Mouse (Mus musculus): ENCODE results near the gene Crybg2.

Gene Crybg2

DNA sequence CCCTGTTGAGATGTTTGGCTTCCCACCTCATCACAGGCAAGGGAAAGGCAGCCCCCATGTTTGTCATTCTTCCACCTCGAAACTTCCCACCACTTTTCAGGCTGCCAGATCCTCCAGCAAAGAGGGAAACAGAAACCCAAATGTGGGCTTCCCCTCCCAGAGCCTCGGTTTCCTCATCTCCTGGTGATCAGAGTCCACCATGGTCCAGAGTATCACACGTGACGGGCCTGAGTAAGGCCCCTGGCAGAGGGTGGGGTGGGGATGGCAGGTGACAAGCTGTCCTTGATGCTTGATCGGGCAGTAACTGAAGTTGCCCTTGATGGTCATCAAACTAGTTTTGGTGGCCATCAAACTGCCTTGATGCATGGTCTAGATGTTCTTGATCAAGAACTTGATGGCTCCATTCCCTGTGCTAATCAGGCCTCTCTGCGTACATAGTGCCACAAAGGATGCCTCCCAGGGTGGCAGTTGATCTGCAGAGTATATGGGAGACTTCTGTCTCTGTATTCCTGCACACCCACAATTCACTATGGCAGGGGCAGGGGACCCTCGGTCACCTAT is 33.5 kb downstream of the Crybg2 start:
- in situ Hi-C loops (cut with MboI, MseI): loop anchor here in 1 of 2 experiments (5.0 kb wide), 1 partner anchor 33 kb away; the partner anchor contains the start of gene Sh3bgrl3

DNA sequence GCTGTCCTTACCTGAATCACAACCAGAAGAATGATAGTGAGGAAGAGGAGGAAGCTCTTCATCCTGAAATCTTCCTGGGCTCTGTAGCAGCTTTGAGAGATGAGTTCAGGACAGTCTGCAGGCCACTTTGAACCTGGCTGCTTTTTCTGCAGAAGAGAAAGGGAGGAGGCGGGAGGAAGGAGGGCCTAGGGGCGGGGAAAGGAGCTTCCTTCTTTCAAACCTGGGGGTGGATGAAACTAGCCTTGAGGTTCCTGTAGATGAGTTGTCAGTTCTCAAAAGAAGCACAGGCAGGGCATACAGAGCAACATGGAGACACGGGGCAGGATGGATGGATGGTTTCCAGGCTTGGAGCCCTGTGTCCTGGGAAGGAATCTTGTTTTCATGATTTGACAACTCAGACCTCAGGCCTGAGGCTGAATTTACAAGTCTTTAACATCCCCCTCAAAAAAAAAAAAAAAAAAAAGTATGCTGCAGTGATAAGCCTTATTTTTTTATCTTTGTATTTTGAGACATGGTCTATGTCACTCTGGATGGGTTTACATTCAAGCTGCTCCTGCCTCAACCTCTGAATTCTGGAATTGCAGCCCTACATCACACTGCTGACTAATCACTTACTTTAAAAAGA is 34.4 kb downstream of the Crybg2 start, which contains the start of gene Cd52:
TSS of gene Cd52 (minus strand) at position 160 of the 625 bp plus-strand sequence.
- in situ Hi-C loops (cut with MboI, MseI): loop anchor here in 1 of 2 experiments (5.0 kb wide), 1 partner anchor 32 kb away; the partner anchor contains the start of gene Sh3bgrl3

DNA sequence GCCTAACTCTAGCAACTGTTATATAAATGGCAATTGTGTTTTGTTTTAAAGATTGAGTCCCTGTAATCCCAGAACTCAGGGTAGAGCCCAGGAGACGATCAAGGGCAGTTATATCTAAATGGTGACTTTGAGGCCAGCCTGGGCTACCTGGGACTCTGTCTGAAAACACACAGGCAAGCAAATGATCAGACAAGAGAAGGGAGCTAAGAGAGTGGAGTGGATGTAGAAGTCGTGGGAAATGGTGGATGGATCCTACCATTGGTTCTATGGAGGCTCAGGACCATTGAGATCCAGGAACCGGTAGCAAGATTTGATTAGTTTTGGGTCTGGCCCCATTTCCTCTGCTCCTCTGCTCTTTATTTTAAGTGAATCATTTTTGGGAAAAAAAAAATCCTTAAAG is 35.5 kb downstream of the Crybg2 start:
- in situ Hi-C loops (cut with MboI, MseI): no loop called here

DNA sequence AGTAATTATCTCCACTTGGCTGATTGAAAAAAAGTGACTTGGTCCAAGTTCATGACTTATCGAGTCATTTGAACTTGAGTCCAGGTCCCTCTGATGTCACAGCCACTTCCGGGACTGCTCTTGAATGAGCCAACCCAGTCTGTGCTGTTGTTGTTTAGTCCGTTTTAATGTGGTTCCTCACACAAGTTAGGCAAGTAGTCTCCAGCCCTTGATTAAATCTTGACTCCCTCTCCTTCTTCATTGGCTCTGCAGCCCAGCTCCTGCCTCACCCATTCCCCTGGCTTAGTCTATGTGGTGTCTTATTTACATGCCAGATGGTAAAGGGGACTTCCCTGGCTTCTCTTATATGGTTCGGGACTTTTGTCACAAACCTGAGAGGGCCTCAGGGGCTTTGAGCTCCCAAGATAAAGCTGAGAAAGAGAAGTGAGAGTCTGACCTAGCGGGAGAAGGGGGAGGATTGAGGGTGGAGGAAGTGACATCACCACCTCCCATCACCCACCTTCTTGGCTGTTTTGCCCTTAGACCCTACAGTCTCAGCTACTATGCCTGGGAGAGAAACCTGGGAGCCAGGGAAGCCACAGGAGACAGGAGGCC is 36.5 kb downstream of the Crybg2 start:
- in situ Hi-C loops (cut with MboI, MseI): no loop called here

DNA sequence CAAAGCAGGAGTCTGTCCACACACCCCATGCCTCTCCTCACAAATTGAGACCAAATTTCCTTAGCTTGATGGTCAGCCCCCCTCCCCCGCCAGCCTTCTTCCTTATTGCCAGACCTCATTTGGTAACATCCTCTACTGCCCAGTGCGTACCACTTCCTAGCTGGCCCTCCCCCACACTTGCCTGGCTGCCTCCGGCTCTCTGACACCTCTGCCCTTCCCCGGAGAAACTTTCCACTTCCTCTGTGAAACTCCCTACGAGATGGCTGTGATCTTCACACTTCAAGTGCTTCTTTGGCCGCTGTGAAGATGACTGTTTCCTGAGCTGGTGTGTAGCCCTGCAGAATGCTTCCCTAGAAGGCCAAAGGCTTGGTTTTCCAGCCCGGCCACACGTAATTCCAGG is 38.0 kb downstream of the Crybg2 start:
- in situ Hi-C loops (cut with MboI, MseI): no loop called here

DNA sequence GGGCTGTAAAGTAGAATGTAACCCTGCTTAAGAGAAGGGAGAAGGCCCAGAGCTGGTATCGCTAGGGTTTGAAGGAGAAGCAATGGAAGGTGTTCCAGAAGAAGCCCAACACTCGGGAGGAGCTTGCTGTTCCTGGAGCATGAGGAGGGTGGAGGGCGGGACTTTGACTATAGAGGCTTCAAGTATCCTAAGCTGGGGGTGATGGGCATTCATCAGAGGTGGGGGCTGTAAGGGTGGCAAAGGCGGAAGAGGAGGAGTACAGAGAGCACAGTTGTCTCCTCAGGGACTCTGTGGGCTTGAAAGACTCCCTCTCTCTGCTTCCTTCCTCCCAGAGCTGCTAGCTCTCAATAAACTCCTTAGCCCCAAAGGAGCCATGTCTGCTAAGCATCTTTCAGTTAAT is 39.6 kb downstream of the Crybg2 start:
- in situ Hi-C loops (cut with MboI, MseI): no loop called here

DNA sequence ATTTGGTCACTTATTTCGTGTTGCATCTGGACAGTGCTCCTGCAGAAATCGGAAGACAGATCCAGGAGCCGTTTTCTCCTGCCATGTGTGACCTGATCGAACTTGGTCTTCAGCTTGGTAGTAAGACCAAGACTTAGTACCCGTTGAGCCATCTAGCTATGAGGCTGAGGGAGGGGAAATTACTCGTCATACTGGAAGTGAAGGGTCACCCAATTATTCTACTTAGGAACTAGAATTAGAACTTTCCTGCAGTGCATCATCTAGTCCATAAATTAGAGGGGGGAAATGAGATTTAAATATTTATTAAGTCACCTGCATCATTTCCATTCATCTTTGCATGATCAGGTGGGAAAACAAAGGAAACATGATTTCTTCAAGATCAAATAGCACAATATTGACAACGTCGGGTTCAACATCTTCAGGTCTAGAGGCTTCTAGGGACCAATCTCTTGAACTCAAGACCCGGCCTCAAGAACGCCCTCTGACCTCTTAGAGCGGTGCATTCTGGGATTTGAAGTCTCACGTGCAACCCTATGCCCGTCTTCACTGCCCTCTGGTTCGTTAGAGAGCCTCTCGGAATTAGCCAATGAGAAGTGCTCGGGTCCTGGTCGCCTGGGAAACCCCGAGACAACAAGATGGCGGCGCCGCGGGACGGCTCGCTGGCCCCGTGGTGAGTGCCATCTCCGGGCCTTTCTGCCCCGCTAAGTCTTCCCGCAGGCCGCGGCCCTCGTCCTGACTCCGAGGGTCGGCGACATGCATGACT is 41.5 kb downstream of the Crybg2 start, which contains the start of gene Ubxn11:
TSS of gene Ubxn11 (plus strand) at position 592 of the 763 bp plus-strand sequence.
- in situ Hi-C loops (cut with MboI, MseI): no loop called here

DNA sequence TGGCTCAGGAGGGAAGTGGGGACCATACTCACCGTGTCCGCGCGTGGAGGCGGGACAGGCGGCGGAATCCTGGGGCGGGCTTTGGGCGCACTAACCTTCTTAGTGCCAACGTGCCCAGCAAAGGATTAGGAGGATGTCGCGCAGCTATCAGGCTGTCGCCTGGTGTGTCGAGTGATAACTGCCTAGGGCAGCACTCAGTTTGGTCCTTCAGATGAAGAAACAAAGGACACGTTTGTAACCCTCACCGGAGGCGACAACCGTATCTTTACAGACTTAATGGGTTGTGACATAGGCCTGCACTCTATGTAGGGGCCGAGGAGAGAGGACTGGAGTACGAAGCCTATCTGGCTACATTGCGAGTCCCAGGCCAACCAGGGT is 42.1 kb downstream of the Crybg2 start:
- in situ Hi-C loops (cut with MboI, MseI): no loop called here

DNA sequence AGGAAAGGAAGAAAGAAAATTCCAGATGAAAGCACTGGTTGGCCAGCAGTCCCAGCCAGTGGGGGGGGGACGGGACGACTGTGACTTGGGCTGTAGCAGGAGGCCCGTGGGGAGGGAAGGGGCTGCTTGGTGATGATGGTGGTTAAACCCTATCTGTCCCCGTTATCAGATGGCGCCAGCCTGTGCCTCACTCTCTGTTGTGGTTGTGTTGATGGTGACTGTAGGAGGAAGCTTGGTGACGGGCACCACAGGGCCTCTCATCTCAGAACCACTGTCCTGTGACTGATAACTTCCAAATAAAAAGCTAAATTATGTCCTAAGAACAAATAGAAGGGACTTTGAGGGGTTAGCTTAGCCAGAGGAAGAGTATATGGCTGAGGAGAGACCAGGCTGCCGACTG is 45.5 kb downstream of the Crybg2 start:
- in situ Hi-C loops (cut with MboI, MseI): no loop called here

DNA sequence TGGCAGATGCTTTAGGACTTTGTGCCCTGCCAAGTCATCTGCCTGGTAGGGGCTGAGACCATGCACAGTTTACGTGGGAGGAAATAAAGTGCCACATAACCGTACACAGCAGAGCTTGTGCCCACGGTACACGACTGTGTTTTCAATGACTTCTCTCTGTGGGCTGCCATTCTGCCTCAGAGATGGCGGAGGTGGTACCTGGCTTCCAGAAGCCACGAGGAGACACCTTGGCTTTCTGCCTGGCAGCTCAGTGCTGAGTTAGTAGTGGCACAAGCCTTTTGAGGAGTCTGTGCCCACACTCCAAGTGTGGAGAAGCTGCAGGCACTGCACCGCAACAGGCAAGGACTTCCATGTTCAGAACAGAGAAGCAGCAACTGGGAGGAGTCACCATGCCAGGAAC is 47.1 kb downstream of the Crybg2 start:
- in situ Hi-C loops (cut with MboI, MseI): no loop called here

DNA sequence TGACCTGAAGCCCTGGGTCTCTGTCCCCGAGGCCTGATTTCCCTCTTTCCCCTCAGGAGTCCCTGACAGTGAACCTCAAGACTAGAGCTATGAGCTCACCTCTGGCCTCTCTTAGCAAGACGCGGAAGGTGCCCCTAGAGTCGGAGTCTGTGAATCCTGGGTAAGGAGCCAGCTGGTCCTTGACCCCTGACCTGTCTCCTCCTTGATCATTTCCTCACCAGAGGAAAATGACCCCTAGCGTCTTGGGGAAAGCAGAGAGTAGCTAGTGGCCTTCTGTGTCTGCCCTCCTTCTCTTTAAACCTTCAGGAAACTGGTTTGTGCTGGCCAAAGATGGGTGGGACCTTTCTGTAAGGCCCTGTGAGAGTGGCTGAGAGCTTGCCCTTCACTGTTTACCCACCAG is 47.6 kb downstream of the Crybg2 start:
- in situ Hi-C loops (cut with MboI, MseI): no loop called here

DNA sequence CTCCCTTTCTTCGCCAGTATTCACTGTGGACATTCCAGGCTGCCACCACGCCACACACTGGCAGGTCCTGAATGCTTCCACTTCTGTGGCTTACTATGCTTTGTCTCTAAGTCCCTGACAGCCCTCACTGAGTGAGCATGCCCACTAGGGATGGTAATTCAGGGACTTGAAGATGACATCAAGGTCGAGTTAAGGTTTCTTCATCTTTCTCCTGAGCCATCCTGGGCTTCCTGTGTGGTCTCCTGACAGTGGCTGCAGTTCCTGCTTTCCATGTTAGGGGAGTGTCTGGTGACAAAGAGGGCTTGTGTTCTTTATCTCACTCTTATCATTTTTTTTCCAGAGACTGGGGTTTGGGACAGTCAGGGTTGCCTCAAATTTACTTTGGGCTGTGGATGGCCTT is 50.0 kb downstream of the Crybg2 start:
- in situ Hi-C loops (cut with MboI, MseI): no loop called here

DNA sequence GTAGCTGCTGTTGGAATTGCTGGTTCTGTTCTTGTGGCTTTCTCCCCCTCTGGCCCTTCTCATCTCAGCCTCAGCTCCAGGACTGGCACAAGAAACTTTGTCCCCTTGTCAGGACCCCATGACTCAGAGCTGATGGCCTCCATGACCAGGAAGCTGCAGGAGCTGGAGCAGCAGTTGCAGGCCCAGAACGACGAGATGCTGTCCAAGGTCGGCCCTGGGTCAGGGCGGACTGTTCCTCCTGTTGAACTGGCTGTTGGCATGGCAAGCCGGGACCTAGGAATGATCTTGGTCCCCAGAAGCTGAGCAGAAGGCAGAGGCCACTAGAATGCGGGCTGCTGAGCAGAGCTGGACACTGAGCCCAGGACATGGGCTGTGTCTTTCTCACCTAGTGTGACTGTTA is 51.8 kb downstream of the Crybg2 start:
- in situ Hi-C loops (cut with MboI, MseI): no loop called here

DNA sequence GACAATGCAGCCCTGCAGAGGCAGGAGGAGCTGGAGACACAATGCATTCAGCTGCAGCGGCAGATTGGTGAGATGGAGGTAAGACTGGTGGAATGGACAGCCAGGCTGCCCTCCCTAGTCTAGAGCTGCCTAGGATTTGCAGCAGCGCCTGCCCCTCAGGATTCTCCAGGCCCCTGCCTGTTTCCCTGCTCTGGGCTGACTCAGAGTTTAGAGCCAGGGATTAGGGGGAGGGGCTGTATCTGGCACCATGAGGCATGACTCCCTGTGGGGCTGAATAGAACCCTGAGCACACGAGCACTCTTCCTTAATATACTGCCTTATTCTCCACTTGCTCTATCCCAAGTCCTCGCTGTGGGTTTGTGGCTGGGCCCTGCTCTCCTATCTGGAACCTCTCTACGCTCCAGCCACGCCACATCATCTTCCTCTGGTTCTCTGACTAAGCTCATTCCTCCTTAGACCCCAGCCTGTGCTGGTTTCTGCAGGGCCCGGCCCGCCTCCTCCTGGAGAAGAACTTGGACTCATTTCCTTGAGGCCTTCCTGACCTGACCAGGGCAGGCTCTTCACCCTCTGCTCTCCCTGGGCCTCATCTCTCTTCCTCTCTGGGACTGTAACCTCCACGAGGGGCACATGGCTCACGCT is 52.9 kb downstream of the Crybg2 start:
- in situ Hi-C loops (cut with MboI, MseI): no loop called here

DNA sequence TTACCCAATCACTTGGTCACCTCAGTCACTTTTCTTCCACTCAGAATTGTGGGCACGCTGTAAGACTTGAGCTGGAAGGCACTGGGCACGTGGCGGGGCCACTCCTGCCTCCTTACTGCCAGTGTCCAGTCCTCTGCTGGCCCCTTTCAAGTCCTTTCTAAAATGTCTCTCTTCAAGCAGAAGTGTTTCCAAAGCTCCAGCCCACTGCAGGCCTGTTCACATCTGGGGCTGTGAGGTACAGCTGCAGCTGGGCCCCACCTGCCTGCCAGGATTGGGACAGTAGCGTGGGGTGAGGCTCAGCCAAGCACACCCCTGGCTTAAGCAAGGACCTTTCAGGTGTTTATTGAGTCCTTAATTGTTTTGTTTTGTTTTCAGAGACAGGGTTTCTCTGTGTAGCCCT is 53.4 kb downstream of the Crybg2 start:
- in situ Hi-C loops (cut with MboI, MseI): no loop called here

DNA sequence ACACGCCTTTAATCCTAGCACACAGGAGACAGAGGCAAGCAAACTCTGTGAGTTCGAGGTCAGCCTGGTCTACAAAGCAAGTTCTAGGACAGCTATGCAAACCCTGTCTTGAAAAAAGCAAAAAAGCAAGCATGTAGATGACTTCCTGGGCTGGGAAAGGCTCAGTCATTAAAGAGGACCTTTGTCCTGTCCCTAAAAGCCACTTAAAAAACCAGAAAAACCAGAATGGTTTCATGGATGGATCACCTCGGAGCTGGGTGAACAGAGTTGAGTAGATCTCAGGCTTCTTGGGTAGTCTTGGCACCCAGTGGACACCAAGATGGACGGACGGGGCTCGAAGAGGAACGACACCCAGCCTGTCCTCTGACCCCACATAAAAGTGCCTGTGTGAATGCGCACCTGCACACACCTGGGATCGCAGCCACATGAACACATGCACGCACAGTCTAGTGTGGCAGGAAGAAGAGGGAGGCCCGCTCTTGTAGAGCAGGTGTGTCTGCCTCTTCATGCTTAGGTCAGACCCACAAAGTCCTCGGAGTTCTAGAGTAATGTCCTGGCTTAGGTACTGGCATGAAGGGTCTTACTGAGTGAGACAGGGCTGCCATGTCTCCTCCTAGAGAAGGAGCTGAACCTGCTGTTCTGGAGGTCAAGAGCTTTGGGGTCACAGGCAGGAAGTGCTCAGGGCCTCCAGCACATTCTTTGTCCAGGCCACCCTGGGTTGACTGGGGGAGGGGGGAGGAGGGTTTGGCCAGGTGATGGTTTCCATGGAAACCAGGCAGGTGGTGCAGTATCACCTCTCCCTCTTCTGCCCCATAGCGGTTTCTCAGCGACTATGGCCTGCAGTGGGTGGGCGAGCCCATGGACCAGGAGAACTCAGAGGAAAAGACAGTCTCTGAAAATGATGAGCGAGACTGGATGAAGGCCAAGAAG is 54.9 kb downstream of the Crybg2 start:
- in situ Hi-C loops (cut with MboI, MseI): no loop called here

DNA sequence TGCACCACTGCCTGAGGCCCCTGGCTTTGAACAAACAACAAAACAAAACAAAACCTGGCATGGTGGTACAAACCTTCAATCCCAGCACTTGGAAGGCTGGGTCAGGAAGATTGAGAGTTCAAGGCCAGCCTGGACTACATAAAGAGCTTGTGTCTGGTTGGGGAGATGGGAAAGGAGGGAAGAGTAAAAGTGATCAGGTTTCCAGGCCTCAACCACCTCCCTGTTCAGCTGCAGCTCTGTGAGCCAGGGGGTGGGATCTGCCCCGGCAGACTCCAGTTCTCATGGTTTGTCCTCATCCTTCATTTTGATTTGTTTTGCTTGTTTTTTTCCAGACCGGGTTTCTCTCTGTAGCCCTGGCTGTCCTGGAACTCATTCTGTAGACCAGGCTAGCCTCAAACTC is 55.9 kb downstream of the Crybg2 start:
- in situ Hi-C loops (cut with MboI, MseI): no loop called here

DNA sequence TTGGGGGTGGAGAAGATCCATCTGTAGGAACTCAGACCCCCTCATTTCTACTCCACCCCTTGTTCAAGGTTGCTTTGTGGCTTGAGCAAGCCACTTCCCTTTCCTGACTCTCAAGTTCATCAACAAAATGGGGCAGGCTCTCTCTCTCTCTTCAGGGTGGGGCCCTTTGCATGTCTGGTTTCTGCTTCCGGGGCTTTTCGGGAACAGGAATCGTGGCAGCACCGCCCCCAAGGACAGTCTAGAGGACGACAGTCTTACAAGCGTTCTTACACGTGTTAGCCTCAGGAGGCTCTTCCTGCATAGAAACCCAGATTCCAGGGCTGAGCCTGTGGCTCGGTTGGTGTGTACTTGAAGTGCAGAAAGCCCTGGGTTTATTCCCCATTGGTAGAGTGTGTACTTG is 56.4 kb downstream of the Crybg2 start:
- in situ Hi-C loops (cut with MboI, MseI): no loop called here

DNA sequence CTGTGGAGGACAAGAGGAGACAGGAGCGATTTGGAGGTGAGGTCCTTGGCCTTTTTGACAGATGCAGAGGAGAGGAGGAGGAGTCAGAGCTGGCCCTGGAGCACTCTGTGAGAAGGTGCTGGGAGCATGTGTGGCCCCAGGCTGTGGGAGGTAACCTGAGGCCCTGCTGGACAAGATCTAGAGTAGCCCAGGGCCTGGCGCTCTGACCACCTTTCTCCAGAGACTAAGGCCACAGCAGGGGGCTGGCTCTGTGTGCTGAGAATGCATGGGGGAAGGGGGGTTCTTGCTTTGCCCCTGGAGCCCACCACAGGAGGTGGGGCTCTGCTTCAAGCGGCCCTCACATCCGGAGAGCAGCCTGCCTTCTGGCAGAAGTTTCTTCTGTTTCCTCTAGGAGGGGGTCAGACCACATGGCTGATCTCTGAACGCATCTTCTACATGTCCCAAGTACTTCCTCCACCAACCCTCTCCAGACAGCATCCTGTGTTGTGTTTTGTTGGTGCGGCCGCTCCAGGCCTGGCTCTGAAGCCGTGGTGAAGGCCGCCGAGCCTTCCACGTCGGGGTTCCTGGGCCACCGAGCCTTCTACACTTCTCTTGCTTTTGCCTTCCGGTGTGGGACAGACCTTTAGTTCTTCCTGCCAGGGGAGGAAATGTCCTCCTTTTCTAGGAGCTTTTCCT is 57.6 kb downstream of the Crybg2 start:
- in situ Hi-C loops (cut with MboI, MseI): no loop called here

DNA sequence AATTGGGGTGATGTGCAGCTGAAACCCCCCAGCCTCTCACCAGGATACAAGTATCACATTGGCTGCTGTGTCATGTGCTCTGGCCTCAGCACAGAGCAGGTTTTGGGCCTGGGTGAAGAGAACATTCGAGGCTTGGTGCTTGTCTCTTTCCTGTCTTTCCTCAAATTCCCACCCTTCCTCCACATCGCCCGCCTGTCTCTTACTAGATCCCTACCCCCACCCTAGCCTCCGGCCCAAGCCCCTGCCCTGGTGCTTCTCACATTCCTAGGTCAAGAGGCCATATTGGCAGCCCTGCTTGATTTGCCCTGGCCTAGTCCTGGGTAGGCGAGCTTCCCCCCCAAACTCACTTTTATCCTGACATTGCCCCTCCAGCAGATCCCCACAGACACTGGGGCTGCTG is 58.4 kb downstream of the Crybg2 start:
- in situ Hi-C loops (cut with MboI, MseI): no loop called here
